Mouse (Mus musculus): ENCODE results near the gene Olfm4. TPM values are rescaled to one million over a fixed set of nuclear protein-coding genes. Genes with fewer than 3 reads are reported as not detected.

The Olfm4 gene
- polyA plus RNA-seq, 1 experiment from 2014 or later: 34.1 TPM

GRCm38 (mm10) chr14:80010426-80010825 lies 26.5 kb downstream of the Olfm4 start:
- ATAC-seq (no peak), DNase-seq (no peak)
- Histone ChIP-seq H3K4me3 (ENCODE audit: low read depth, low read length) (no peak overlapping the region), H3K4me1 (ENCODE audit: insufficient read depth) (no peaks in the 10 kb centered on the region), H3K27me3 (ENCODE audit: insufficient read depth, low read length) (no peaks in the 10 kb centered on the region), H3K9me3 (ENCODE audit: low read length) (no peaks in the 10 kb centered on the region), H3K27ac (ENCODE audit: low read depth) (no peak overlapping the region), H3K9ac (replicated peaks) (no peak overlapping the region), H3K4me2 (ENCODE audit: low read depth, low read length) (no peak overlapping the region), H3K36me3 (replicated peaks; ENCODE audit: insufficient read depth, low read length) (no peaks in the 10 kb centered on the region)
- 75% methylated on average over 3 of the region's 3 CpGs for WGBS (ENCODE audit: insufficient replicate concordance)
- no peak for TF ChIP-seq EP300 (IDR thresholded peaks at IDR 0.05; ENCODE audit: low read depth)
- no peak for TF ChIP-seq CTCF (IDR thresholded peaks at IDR 0.05; ENCODE audit: low read depth)

DNA sequence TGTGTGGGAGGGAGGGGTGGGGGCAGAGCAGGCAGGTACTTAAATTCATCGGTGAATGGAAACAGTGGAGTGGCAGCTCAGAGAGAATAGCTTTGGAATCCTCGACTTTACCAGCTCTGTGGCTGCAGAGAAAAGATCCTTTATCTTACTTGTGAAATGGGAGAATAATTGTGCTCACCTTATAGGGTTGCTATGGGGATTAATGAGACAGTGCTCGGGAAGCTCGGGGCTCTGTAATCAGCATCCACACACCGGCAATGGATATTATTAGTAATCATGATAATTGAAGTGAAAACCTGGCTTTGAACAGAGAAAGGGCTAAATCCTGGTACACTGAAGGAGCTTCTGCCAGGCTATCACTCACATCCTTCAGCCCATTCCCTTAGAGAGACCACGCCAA lies 31.1 kb downstream of the Olfm4 start:
- DNase-seq (no peak), ATAC-seq (no peak)
- no peaks in the 10 kb centered on the region for H3K27me3 ChIP-seq (ENCODE audit: insufficient read depth, low read length)
- H3K36me3 ChIP-seq (replicated peaks; ENCODE audit: insufficient read depth, low read length): no peaks in the 10 kb centered on the region
- no peak overlapping the region for H3K4me2 ChIP-seq (ENCODE audit: low read depth, low read length)
- WGBS (ENCODE audit: insufficient replicate concordance): 53% methylated on average over 6 of the region's 6 CpGs
- no peak overlapping the region for H3K27ac ChIP-seq (ENCODE audit: low read depth)
- H3K4me1 ChIP-seq (ENCODE audit: insufficient read depth): no peaks in the 10 kb centered on the region
- H3K9me3 ChIP-seq (ENCODE audit: low read length): no peaks in the 10 kb centered on the region
- no peak for TF ChIP-seq EP300 (IDR thresholded peaks at IDR 0.05; ENCODE audit: low read depth)
- no peak for TF ChIP-seq CTCF (IDR thresholded peaks at IDR 0.05; ENCODE audit: low read depth)
- H3K9ac ChIP-seq (replicated peaks): no peak overlapping the region
- H3K4me3 ChIP-seq (ENCODE audit: low read depth, low read length): no peak overlapping the region

GRCm38 (mm10) chr14:80016112-80016511 lies 32.2 kb downstream of the Olfm4 start:
- DNase-seq (no peak), ATAC-seq (no peak)
- no peak overlapping the region for H3K9ac ChIP-seq (replicated peaks)
- TF ChIP-seq EP300 (IDR thresholded peaks at IDR 0.05; ENCODE audit: low read depth) (no peak), CTCF (IDR thresholded peaks at IDR 0.05; ENCODE audit: low read depth) (no peak)
- no peaks in the 10 kb centered on the region for H3K27me3 ChIP-seq (ENCODE audit: insufficient read depth, low read length)
- H3K4me2 ChIP-seq (ENCODE audit: low read depth, low read length): no peak overlapping the region
- H3K9me3 ChIP-seq (ENCODE audit: low read length): no peaks in the 10 kb centered on the region
- H3K4me1 ChIP-seq (ENCODE audit: insufficient read depth): no peaks in the 10 kb centered on the region
- no peaks in the 10 kb centered on the region for H3K36me3 ChIP-seq (replicated peaks; ENCODE audit: insufficient read depth, low read length)
- no peak overlapping the region for H3K27ac ChIP-seq (ENCODE audit: low read depth)
- no peak overlapping the region for H3K4me3 ChIP-seq (ENCODE audit: low read depth, low read length)

- no peak for ATAC-seq
- no peaks in the 10 kb centered on the region for H3K4me1 ChIP-seq (ENCODE audit: insufficient read depth)
- no peaks in the 10 kb centered on the region for H3K9me3 ChIP-seq (ENCODE audit: low read length)
- H3K27ac ChIP-seq (ENCODE audit: low read depth): no peak overlapping the region
- H3K36me3 ChIP-seq (replicated peaks; ENCODE audit: insufficient read depth, low read length): no peaks in the 10 kb centered on the region
- no peak overlapping the region for H3K4me2 ChIP-seq (ENCODE audit: low read depth, low read length)
- H3K4me3 ChIP-seq (ENCODE audit: low read depth, low read length): no peak overlapping the region
- H3K27me3 ChIP-seq (ENCODE audit: insufficient read depth, low read length): no peaks in the 10 kb centered on the region
- 61% methylated on average over 6 of the region's 6 CpGs for WGBS (ENCODE audit: insufficient replicate concordance)
- no peak overlapping the region for H3K9ac ChIP-seq (replicated peaks)
- TF ChIP-seq CTCF (IDR thresholded peaks at IDR 0.05; ENCODE audit: low read depth) (no peak), EP300 (IDR thresholded peaks at IDR 0.05; ENCODE audit: low read depth) (no peak)
- DNase-seq: no peak
Measured at GRCm38 (mm10) chr14:80026078-80026477, 42.2 kb downstream of the Olfm4 start.

GRCm38 (mm10) chr14:80029297-80030001 lies 45.6 kb downstream of the Olfm4 start:
- ATAC-seq (no peak), DNase-seq (no peak)
- no peaks in the 10 kb centered on the region for H3K36me3 ChIP-seq (replicated peaks; ENCODE audit: insufficient read depth, low read length)
- WGBS (ENCODE audit: insufficient replicate concordance): 71% methylated on average over 3 of the region's 3 CpGs
- H3K9me3 ChIP-seq (ENCODE audit: low read length): no peaks in the 10 kb centered on the region
- no peak overlapping the region for H3K4me2 ChIP-seq (ENCODE audit: low read depth, low read length)
- H3K4me1 ChIP-seq (ENCODE audit: insufficient read depth): no peaks in the 10 kb centered on the region
- H3K9ac ChIP-seq (replicated peaks): no peak overlapping the region
- H3K4me3 ChIP-seq (ENCODE audit: low read depth, low read length): no peak overlapping the region
- no peak overlapping the region for H3K27ac ChIP-seq (ENCODE audit: low read depth)
- TF ChIP-seq EP300 (IDR thresholded peaks at IDR 0.05; ENCODE audit: low read depth) (no peak), CTCF (IDR thresholded peaks at IDR 0.05; ENCODE audit: low read depth) (no peak)
- no peaks in the 10 kb centered on the region for H3K27me3 ChIP-seq (ENCODE audit: insufficient read depth, low read length)

DNA sequence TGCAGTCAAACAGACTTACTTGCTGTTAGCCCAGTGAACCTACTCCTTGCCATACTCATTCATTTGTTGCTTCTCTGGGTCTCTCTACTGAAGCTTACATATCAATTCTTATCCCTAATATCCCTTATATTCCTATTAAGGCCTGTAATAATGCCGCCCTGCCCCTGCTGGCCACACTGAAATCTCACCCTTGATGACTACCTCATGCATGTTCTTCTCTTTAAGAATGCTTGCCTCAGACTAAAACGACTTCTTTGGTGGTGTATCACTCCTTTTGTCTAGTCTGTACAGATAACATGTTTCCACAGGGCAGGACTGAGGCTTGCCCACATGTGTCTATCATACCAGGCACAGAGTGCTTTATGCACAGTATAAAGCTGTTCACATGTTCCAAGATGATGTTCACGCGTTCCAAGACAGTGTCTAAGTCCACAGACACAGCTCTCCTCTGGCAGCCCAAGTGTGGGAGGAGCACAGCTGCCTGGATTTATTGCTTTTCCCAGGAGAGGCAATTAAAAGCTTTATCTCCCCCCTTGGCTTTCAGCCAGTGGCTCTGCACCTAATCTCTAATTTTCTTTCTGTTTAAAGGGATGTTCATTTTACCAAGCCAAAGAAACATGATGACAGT lies 55.9 kb downstream of the Olfm4 start:
- no peak overlapping the region for H3K27ac ChIP-seq (ENCODE audit: low read depth)
- DNase-seq: no peak
- ATAC-seq: no peak
- no peak overlapping the region for H3K4me3 ChIP-seq (ENCODE audit: low read depth, low read length)
- H3K4me1 ChIP-seq (ENCODE audit: insufficient read depth): no peaks in the 10 kb centered on the region
- H3K4me2 ChIP-seq (ENCODE audit: low read depth, low read length): no peak overlapping the region
- H3K36me3 ChIP-seq (replicated peaks; ENCODE audit: insufficient read depth, low read length): no peaks in the 10 kb centered on the region
- 59% methylated on average over 4 of the region's 4 CpGs for WGBS (ENCODE audit: insufficient replicate concordance)
- no peaks in the 10 kb centered on the region for H3K9me3 ChIP-seq (ENCODE audit: low read length)
- H3K9ac ChIP-seq (replicated peaks): no peak overlapping the region
- no peak for TF ChIP-seq EP300 (IDR thresholded peaks at IDR 0.05; ENCODE audit: low read depth)
- TF ChIP-seq CTCF (IDR thresholded peaks at IDR 0.05; ENCODE audit: low read depth): no peak
- no peaks in the 10 kb centered on the region for H3K27me3 ChIP-seq (ENCODE audit: insufficient read depth, low read length)
